Mouse (Mus musculus) cortical plate, adult 2 months (tissue): ENCODE measurements around the gene Agap2.

ENCODE experiments used
- CTCF ChIP-seq: fragments of 200-500 bp; IDR thresholded peaks from 2 replicates; pipeline ENCODE4 v1.5.1; 2011; ENCODE audit warnings: mild to moderate bottlenecking, control low read depth, low read length; ENCODE audit not compliant: insufficient read depth; ENCODE audit errors: extremely low read depth
- POLR2A ChIP-seq: fragments of 200-500 bp; IDR thresholded peaks from 2 replicates; pipeline ENCODE4 v1.6.1; 2011; ENCODE audit warnings: mild to moderate bottlenecking, low read length, control low read depth; ENCODE audit not compliant: insufficient read depth; ENCODE audit errors: extremely low read depth

DNA sequence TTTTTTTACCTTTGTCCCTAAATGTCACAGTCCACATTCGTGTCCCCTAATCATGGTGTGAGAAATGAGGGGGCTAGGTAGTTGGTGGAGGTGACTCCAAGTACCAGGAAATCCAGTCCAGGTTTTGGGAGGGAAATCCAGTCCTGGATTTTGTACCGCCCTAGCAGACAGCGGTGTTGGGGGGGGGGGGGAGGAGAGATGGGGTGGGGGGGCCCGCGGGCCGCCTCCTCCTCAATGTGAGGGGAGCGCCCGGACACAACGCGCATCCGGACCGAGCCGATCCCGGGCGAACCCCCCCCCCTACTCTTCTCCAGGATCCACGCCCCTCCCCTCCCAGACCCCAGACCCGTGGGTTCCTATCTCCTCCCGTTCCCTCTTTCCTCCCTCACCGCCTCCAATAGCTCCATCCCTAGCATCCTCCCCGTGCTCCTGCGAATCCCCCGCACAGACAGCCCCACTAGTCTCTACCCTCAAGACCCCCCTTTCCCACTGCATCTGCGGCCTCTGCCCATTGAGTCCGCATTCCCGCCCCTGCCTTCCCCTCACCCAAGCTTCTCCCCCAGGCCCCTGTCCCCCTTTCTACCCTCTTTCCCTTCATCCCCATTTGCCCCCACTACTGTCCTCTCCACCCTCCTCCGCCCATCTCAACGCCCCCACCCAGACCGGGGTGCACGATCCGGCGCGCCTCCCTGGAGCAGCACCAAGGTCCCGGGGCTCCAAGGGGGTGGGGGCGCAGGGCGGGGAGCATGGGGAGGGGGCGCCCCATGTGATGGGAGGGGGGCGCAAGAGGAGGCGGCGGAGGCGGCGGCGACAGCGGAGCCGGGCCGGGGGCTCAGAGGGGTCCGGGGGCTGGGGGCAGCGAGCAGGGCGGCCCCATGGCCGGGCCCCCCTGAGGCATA lies 3.8 kb downstream of the Agap2 start:
- TF ChIP-seq CTCF, result no peak
- peak; percentile 53; the same call in 1 of the 2 replicates for TF ChIP-seq POLR2A
